In genomic region chr11:78972811-78973351, GRCm38 (mm10) we compare ENCODE assay signal across 8 mouse cellular contexts. TPM values are rescaled to one million over a fixed set of nuclear protein-coding genes. Genes with fewer than 3 reads are reported as not detected.
DNase-seq lines count a peak whose midpoint lies in the region; ATAC-seq and TF ChIP-seq lines count a peak whose summit lies in the region.

No protein-coding gene starts in this region.

- H3K27ac ChIP-seq in lung, postnatal 0 days (ENCODE audit: low read length) = no peak overlapping the region
- peak overlapping the region; percentile 22; the same call in 1 of the 2 replicates for H3K27ac ChIP-seq in limb, embryonic 11.5 days (replicated peaks; ENCODE audit: low read depth, low read length)
- no peak overlapping the region for H3K27ac ChIP-seq in forebrain, embryonic 14.5 days (ENCODE audit: low read depth, low read length)

- no peak for TF ChIP-seq EP300 in lung, postnatal 0 days (IDR thresholded peaks at IDR 0.05)

- H3K4me3 ChIP-seq in lung, postnatal 0 days (ENCODE audit: low read depth, low read length) = no peak overlapping the region
- no peak overlapping the region for H3K4me3 ChIP-seq in limb, embryonic 11.5 days (ENCODE audit: low read depth, low read length)
- H3K4me3 ChIP-seq in forebrain, embryonic 14.5 days (ENCODE audit: low read depth, low read length) = no peak overlapping the region

- H3K4me2 ChIP-seq in lung, postnatal 0 days (replicated peaks; ENCODE audit: low read depth, low read length) = no peak overlapping the region
- H3K4me2 ChIP-seq in limb, embryonic 11.5 days (ENCODE audit: low read depth, severe bottlenecking) = no peak overlapping the region
- H3K4me2 ChIP-seq in forebrain, embryonic 14.5 days (ENCODE audit: low read length) = no peak overlapping the region

- H3K27me3 ChIP-seq in lung, postnatal 0 days (replicated peaks; ENCODE audit: insufficient read depth, low read length) = no peaks in the 10 kb centered on the region
- H3K27me3 ChIP-seq in limb, embryonic 11.5 days (ENCODE audit: control insufficient read depth, insufficient read depth, low read length) = no peaks in the 10 kb centered on the region
- H3K27me3 ChIP-seq in forebrain, embryonic 14.5 days (replicated peaks; ENCODE audit: control insufficient read depth, insufficient read depth, low read length) = no peaks in the 10 kb centered on the region

- H3K9me3 ChIP-seq in lung, postnatal 0 days (ENCODE audit: low read length) = no peaks in the 10 kb centered on the region
- H3K9me3 ChIP-seq in limb, embryonic 11.5 days (ENCODE audit: control insufficient read depth, low read length) = no peaks in the 10 kb centered on the region
- H3K9me3 ChIP-seq in forebrain, embryonic 14.5 days (replicated peaks; ENCODE audit: control insufficient read depth, low read length) = no peaks in the 10 kb centered on the region

- H3K4me1 ChIP-seq in lung, postnatal 0 days (ENCODE audit: insufficient read depth, low read depth, low read length) = no peaks in the 10 kb centered on the region
- H3K4me1 ChIP-seq in limb, embryonic 11.5 days (ENCODE audit: control insufficient read depth, insufficient read depth, low read length) = peaks cover 10% of the 10 kb centered on the region
- no peaks in the 10 kb centered on the region for H3K4me1 ChIP-seq in forebrain, embryonic 14.5 days (ENCODE audit: control insufficient read depth, insufficient read depth, low read length)

- peak; percentile 8; the same call in 1 of the 2 replicates for ATAC-seq in lung, postnatal 0 days
- 0 out of 2 replicates have a peak, but pooled peaks have one; percentile 31 for ATAC-seq in limb, embryonic 11.5 days (ENCODE audit: insufficient number of reproducible peaks, low FRiP score, low TSS enrichment, low read depth)
- no peak for ATAC-seq in forebrain, embryonic 14.5 days

- WGBS in lung, postnatal 0 days = 54% methylated on average over 8 of the region's 8 CpGs
- 48% methylated on average over 8 of the region's 8 CpGs for WGBS in limb, embryonic 11.5 days
- WGBS in forebrain, embryonic 14.5 days = 63% methylated on average over 8 of the region's 8 CpGs

- no peak for TF ChIP-seq CTCF in lung, postnatal 0 days (IDR thresholded peaks at IDR 0.05)

- H3K9ac ChIP-seq in lung, postnatal 0 days (replicated peaks; ENCODE audit: low read depth) = no peak overlapping the region
- H3K9ac ChIP-seq in limb, embryonic 11.5 days (ENCODE audit: low read length) = no peak overlapping the region
- no peak overlapping the region for H3K9ac ChIP-seq in forebrain, embryonic 14.5 days (ENCODE audit: low read length)

- DNase-seq in lung, postnatal 0 days (ENCODE audit: low spot score) = no peak
- no peak for DNase-seq in lung, adult 18-20 months
- peak; percentile 37 for DNase-seq in embryo, embryonic 9.5 days (ENCODE audit: extremely low spot score)
- DNase-seq in limb, embryonic 11.5 days (ENCODE audit: low spot score) = peak; percentile 57
- peak; percentile 45 to 59 for DNase-seq in thymus, postnatal 36 days
- DNase-seq in cerebellum, adult 11 months = no peak
- DNase-seq in forebrain, embryonic 14.5 days (ENCODE audit: low spot score) = no peak
- DNase-seq in right cerebral cortex, postnatal 4 days = no peak

- peaks cover 18% of the 10 kb centered on the region for H3K36me3 ChIP-seq in lung, postnatal 0 days (ENCODE audit: insufficient read depth, low read length)
- H3K36me3 ChIP-seq in limb, embryonic 11.5 days (ENCODE audit: control insufficient read depth, insufficient read depth, low read length) = no peaks in the 10 kb centered on the region
- H3K36me3 ChIP-seq in forebrain, embryonic 14.5 days (ENCODE audit: control insufficient read depth, insufficient read depth, low read length) = no peaks in the 10 kb centered on the region

RNA-seq across cellular contexts. Expression of gene Lgals9, which starts 11.9 kb away (rescaled TPM):
- polyA plus RNA-seq in lung, postnatal 0 days (2015; fragmentation: Nextera tagmentation; extraction: Ambion mirVana) = 98.3 and 137 TPM in 2 replicates
- 2.7 and 2.9 TPM in 2 replicates for polyA plus RNA-seq in limb, embryonic 11.5 days (2014; fragmentation: Nextera tagmentation; extraction: Ambion mirVana)
- 8.6 and 8.7 TPM in 2 replicates for polyA plus RNA-seq in forebrain, embryonic 14.5 days (2014; fragmentation: Nextera tagmentation; extraction: Ambion mirVana)

RNA-seq across cellular contexts. Expression of gene Nos2, which starts 52.3 kb away (rescaled TPM):
- polyA plus RNA-seq in lung, postnatal 0 days (2015; fragmentation: Nextera tagmentation; extraction: Ambion mirVana) = 5.3 and 6.8 TPM in 2 replicates
- 0.92 and 0.95 TPM in 2 replicates for polyA plus RNA-seq in limb, embryonic 11.5 days (2014; fragmentation: Nextera tagmentation; extraction: Ambion mirVana)
- polyA plus RNA-seq in forebrain, embryonic 14.5 days (2014; fragmentation: Nextera tagmentation; extraction: Ambion mirVana) = 0.50 and 1.2 TPM in 2 replicates

Comparison
In these comparisons a context has a peak if more than half of its experiments do, and no peak if none do; other contexts are left out.
1. DNase-seq: peak in embryo, embryonic 9.5 days (single experiment), limb, embryonic 11.5 days (single experiment) and thymus, postnatal 36 days (2 of 2); none in lung, postnatal 0 days (single experiment), lung, adult 18-20 months (0 of 2), cerebellum, adult 11 months (single experiment), forebrain, embryonic 14.5 days (single experiment) and right cerebral cortex, postnatal 4 days (single experiment).
2. RNA of gene Lgals9, which starts 11.9 kb away (polyA plus RNA-seq): 98.3 to 137 TPM in lung, postnatal 0 days; 8.6 to 8.7 TPM in forebrain, embryonic 14.5 days and 2.7 to 2.9 TPM in limb, embryonic 11.5 days; every median in the first group is over 10 times any median in the second.